Mouse (Mus musculus): ENCODE measurements around the gene Cfi. TPM values are rescaled to one million over a fixed set of nuclear protein-coding genes. Genes with fewer than 3 reads are reported as not detected.

Cfi gene
- polyA plus RNA-seq, 1 experiment from 2014 or later: 34.5 TPM

GRCm38 (mm10) chr3:129823293-129823692 lies 12.4 kb upstream of the Cfi start:
- Histone ChIP-seq H3K9ac (ENCODE audit: low read length) (no peak overlapping the region), H3K36me3 (ENCODE audit: control insufficient read depth, insufficient read depth, low read length) (peaks cover 62% of the 10 kb centered on the region), H3K4me3 (ENCODE audit: low read depth, low read length) (no peak overlapping the region), H3K9me3 (ENCODE audit: control insufficient read depth, low read length) (no peaks in the 10 kb centered on the region), H3K27ac (ENCODE audit: low read depth) (no peak overlapping the region), H3K4me2 (ENCODE audit: low read length) (no peak overlapping the region), H3K27me3 (replicated peaks; ENCODE audit: control insufficient read depth, insufficient read depth, low read length) (no peaks in the 10 kb centered on the region), H3K4me1 (replicated peaks; ENCODE audit: control insufficient read depth, insufficient read depth, low read length) (no peaks in the 10 kb centered on the region)
- WGBS: 60% methylated on average over 5 of the region's 5 CpGs
- no peak for ATAC-seq (replicated peaks; ENCODE audit: low FRiP score, low TSS enrichment, low read depth)
- no peak for DNase-seq (ENCODE audit: low spot score)

GRCm38 (mm10) chr3:129824146-129824545 lies 11.5 kb upstream of the Cfi start:
- no peak for ATAC-seq (replicated peaks; ENCODE audit: low FRiP score, low TSS enrichment, low read depth)

GRCm38 (mm10) chr3:129824891-129825290 lies 10.8 kb upstream of the Cfi start:
- Histone ChIP-seq H3K36me3 (ENCODE audit: control insufficient read depth, insufficient read depth, low read length) (peaks cover 66% of the 10 kb centered on the region), H3K4me2 (ENCODE audit: low read length) (no peak overlapping the region), H3K4me1 (replicated peaks; ENCODE audit: control insufficient read depth, insufficient read depth, low read length) (peaks cover 9% of the 10 kb centered on the region), H3K9me3 (ENCODE audit: control insufficient read depth, low read length) (no peaks in the 10 kb centered on the region), H3K27me3 (replicated peaks; ENCODE audit: control insufficient read depth, insufficient read depth, low read length) (no peaks in the 10 kb centered on the region), H3K4me3 (ENCODE audit: low read depth, low read length) (no peak overlapping the region), H3K9ac (ENCODE audit: low read length) (no peak overlapping the region), H3K27ac (ENCODE audit: low read depth) (no peak overlapping the region)
- DNase-seq (ENCODE audit: low spot score) (no peak), ATAC-seq (replicated peaks; ENCODE audit: low FRiP score, low TSS enrichment, low read depth) (no peak)
- WGBS: 89% methylated on average over 10 of the region's 10 CpGs

More at GRCm38 (mm10) chr3:129824146-129824545, 11.5 kb upstream of the Cfi start:
- no peak for DNase-seq (ENCODE audit: low spot score)
- no peaks in the 10 kb centered on the region for H3K27me3 ChIP-seq (replicated peaks; ENCODE audit: control insufficient read depth, insufficient read depth, low read length)
- peaks cover 1% of the 10 kb centered on the region for H3K4me1 ChIP-seq (replicated peaks; ENCODE audit: control insufficient read depth, insufficient read depth, low read length)
- no peak overlapping the region for H3K27ac ChIP-seq (ENCODE audit: low read depth)
- H3K36me3 ChIP-seq (ENCODE audit: control insufficient read depth, insufficient read depth, low read length): peaks cover 66% of the 10 kb centered on the region
- H3K4me3 ChIP-seq (ENCODE audit: low read depth, low read length): no peak overlapping the region
- no peak overlapping the region for H3K9ac ChIP-seq (ENCODE audit: low read length)
- WGBS: 97% methylated on average over 4 of the region's 4 CpGs
- H3K4me2 ChIP-seq (ENCODE audit: low read length): no peak overlapping the region
- H3K9me3 ChIP-seq (ENCODE audit: control insufficient read depth, low read length): no peaks in the 10 kb centered on the region

- ATAC-seq (replicated peaks; ENCODE audit: low FRiP score, low TSS enrichment, low read depth) (no peak), DNase-seq (ENCODE audit: low spot score) (no peak)
- H3K4me1 ChIP-seq (replicated peaks; ENCODE audit: control insufficient read depth, insufficient read depth, low read length): peaks cover 10% of the 10 kb centered on the region
- H3K27ac ChIP-seq (ENCODE audit: low read depth): no peak overlapping the region
- H3K9me3 ChIP-seq (ENCODE audit: control insufficient read depth, low read length): no peaks in the 10 kb centered on the region
- peaks cover 66% of the 10 kb centered on the region for H3K36me3 ChIP-seq (ENCODE audit: control insufficient read depth, insufficient read depth, low read length)
- no peak overlapping the region for H3K4me3 ChIP-seq (ENCODE audit: low read depth, low read length)
- 93% methylated on average over 10 of the region's 10 CpGs for WGBS
- no peak overlapping the region for H3K9ac ChIP-seq (ENCODE audit: low read length)
- H3K4me2 ChIP-seq (ENCODE audit: low read length): no peak overlapping the region
- no peaks in the 10 kb centered on the region for H3K27me3 ChIP-seq (replicated peaks; ENCODE audit: control insufficient read depth, insufficient read depth, low read length)
Observed at GRCm38 (mm10) chr3:129826691-129827090, 9.0 kb upstream of the Cfi start.

- no peak for ATAC-seq (replicated peaks; ENCODE audit: low FRiP score, low TSS enrichment, low read depth)
- Histone ChIP-seq H3K9ac (ENCODE audit: low read length) (no peak overlapping the region), H3K4me3 (ENCODE audit: low read depth, low read length) (no peak overlapping the region), H3K36me3 (ENCODE audit: control insufficient read depth, insufficient read depth, low read length) (peaks cover 56% of the 10 kb centered on the region), H3K27me3 (replicated peaks; ENCODE audit: control insufficient read depth, insufficient read depth, low read length) (no peaks in the 10 kb centered on the region), H3K27ac (ENCODE audit: low read depth) (no peak overlapping the region), H3K9me3 (ENCODE audit: control insufficient read depth, low read length) (no peaks in the 10 kb centered on the region), H3K4me1 (replicated peaks; ENCODE audit: control insufficient read depth, insufficient read depth, low read length) (peaks cover 10% of the 10 kb centered on the region), H3K4me2 (ENCODE audit: low read length) (no peak overlapping the region)
- no peak for DNase-seq (ENCODE audit: low spot score)
- 93% methylated on average over 5 of the region's 5 CpGs for WGBS
Observed at GRCm38 (mm10) chr3:129827691-129828090, 8.0 kb upstream of the Cfi start.

GRCm38 (mm10) chr3:129830626-129831025 lies 5.1 kb upstream of the Cfi start:
- WGBS: under 1% methylated on average over 44 of the region's 45 CpGs
- Histone ChIP-seq H3K27ac (ENCODE audit: low read depth) (peak overlapping the region; percentile 94), H3K4me3 (ENCODE audit: low read depth, low read length) (peak overlapping the region; percentile 94), H3K4me2 (ENCODE audit: low read length) (peak overlapping the region; percentile 60), H3K36me3 (ENCODE audit: control insufficient read depth, insufficient read depth, low read length) (peaks cover 28% of the 10 kb centered on the region), H3K9ac (ENCODE audit: low read length) (peak overlapping the region; percentile 84), H3K9me3 (ENCODE audit: control insufficient read depth, low read length) (no peaks in the 10 kb centered on the region), H3K4me1 (replicated peaks; ENCODE audit: control insufficient read depth, insufficient read depth, low read length) (peaks cover 10% of the 10 kb centered on the region), H3K27me3 (replicated peaks; ENCODE audit: control insufficient read depth, insufficient read depth, low read length) (no peaks in the 10 kb centered on the region)
- DNase-seq (ENCODE audit: low spot score) (no peak), ATAC-seq (replicated peaks; ENCODE audit: low FRiP score, low TSS enrichment, low read depth) (no peak)

- peak within 1 kb of the TSS; percentile 94 for H3K27ac ChIP-seq (ENCODE audit: low read depth)
- ATAC-seq (replicated peaks; ENCODE audit: low FRiP score, low TSS enrichment, low read depth) (peak; percentile 92), DNase-seq (ENCODE audit: low spot score) (peak; percentile 97)
- peak within 1 kb of the TSS; percentile 82 for H3K4me2 ChIP-seq (ENCODE audit: low read length)
- peaks cover 24% of the 10 kb centered on the region for H3K36me3 ChIP-seq (ENCODE audit: control insufficient read depth, insufficient read depth, low read length)
- peak within 1 kb of the TSS; percentile 94 for H3K4me3 ChIP-seq (ENCODE audit: low read depth, low read length)
- WGBS: 1% methylated on average over 60 of the region's 60 CpGs
- peak within 1 kb of the TSS; percentile 84 for H3K9ac ChIP-seq (ENCODE audit: low read length)
- H3K4me1 ChIP-seq (replicated peaks; ENCODE audit: control insufficient read depth, insufficient read depth, low read length): peaks cover 10% of the 10 kb centered on the region
- no peaks in the 10 kb centered on the region for H3K27me3 ChIP-seq (replicated peaks; ENCODE audit: control insufficient read depth, insufficient read depth, low read length)
- H3K9me3 ChIP-seq (ENCODE audit: control insufficient read depth, low read length): no peaks in the 10 kb centered on the region
Observed at GRCm38 (mm10) chr3:129831035-129831568, 4.6 kb upstream of the Cfi start, which contains the start of gene Gar1. Gene Gar1 (minus strand): TSS chr3:129831396.

GRCm38 (mm10) chr3:129836051-129836697 lies 490 bp downstream of the Cfi start:
- DNase-seq (ENCODE audit: low spot score) (peak; percentile 64), ATAC-seq (replicated peaks; ENCODE audit: low FRiP score, low TSS enrichment, low read depth) (peak; percentile 69)
- Histone ChIP-seq H3K36me3 (ENCODE audit: control insufficient read depth, insufficient read depth, low read length) (no peaks in the 10 kb centered on the region), H3K27ac (ENCODE audit: low read depth) (peak overlapping the region; percentile 48; the same call in 1 of the 2 replicates), H3K9me3 (ENCODE audit: control insufficient read depth, low read length) (no peaks in the 10 kb centered on the region), H3K27me3 (replicated peaks; ENCODE audit: control insufficient read depth, insufficient read depth, low read length) (no peaks in the 10 kb centered on the region), H3K4me3 (ENCODE audit: low read depth, low read length) (0 out of 2 replicates have a peak overlapping the region, but pooled peaks have one; percentile 10), H3K4me2 (ENCODE audit: low read length) (peak overlapping the region; percentile 38), H3K4me1 (replicated peaks; ENCODE audit: control insufficient read depth, insufficient read depth, low read length) (no peaks in the 10 kb centered on the region), H3K9ac (ENCODE audit: low read length) (no peak overlapping the region)
- WGBS: 18% methylated on average over 11 of the region's 11 CpGs

- Histone ChIP-seq H3K27ac (ENCODE audit: low read depth) (no peak overlapping the region), H3K27me3 (replicated peaks; ENCODE audit: control insufficient read depth, insufficient read depth, low read length) (no peaks in the 10 kb centered on the region), H3K36me3 (ENCODE audit: control insufficient read depth, insufficient read depth, low read length) (no peaks in the 10 kb centered on the region), H3K9me3 (ENCODE audit: control insufficient read depth, low read length) (no peaks in the 10 kb centered on the region), H3K9ac (ENCODE audit: low read length) (no peak overlapping the region), H3K4me2 (ENCODE audit: low read length) (peak overlapping the region; percentile 38), H3K4me1 (replicated peaks; ENCODE audit: control insufficient read depth, insufficient read depth, low read length) (no peaks in the 10 kb centered on the region), H3K4me3 (ENCODE audit: low read depth, low read length) (no peak overlapping the region)
- DNase-seq (ENCODE audit: low spot score) (no peak), ATAC-seq (replicated peaks; ENCODE audit: low FRiP score, low TSS enrichment, low read depth) (no peak)
- 73% methylated on average over 6 of the region's 6 CpGs for WGBS
Observed at GRCm38 (mm10) chr3:129836965-129837364, 1.3 kb downstream of the Cfi start.
